Mouse (Mus musculus) spleen, postnatal 36 days (tissue): Measurements from ENCODE around the gene Rhbdl2.

Experiments used
- DNase-seq, 2 experiments: peaks; one replicate each; pipeline ENCODE4 v3.0.0; 2022; ENCODE audit warnings: low spot score in 2 of 2, mixed read lengths in 1 of 2

Rhbdl2 gene

DNA sequence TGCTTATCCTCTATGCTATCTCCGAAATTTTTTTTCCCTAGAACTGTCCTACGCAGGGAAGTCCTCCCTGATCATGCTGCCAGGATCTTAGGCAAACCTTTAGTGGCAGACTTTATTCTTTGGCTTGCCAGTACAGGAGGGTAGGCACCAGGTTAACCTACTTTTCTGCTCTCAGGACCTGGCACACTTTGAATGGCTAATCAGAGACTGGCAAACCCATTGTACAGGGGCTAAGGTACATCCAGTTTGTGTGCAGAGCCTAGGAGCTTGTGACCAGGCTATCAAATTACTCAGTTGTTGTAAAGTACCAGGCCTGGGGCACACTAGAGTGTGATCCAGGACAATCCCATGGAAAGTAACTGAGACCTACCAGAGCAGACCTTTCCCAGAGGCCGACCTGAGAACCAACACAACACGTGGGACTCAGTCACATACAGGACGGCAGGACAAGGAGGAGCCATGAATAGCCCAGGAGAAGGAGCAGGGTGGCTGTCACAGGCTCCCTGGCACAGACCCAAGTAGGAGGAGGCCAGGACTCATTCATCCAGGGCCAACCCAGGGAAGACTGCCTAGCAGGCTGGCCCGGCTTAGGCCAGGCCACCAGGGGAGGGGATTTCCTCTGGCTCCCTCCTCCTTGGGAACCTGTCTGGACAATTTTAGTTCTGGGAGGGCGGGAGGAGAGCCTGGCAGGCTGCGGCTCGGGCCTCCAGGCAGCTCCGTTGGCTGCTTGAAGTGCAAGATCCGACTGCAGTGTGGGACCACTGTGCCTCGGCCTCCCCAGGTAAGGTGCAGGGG is at the start of gene Rhbdl2:
Rhbdl2 (plus strand) TSS at position 684 of the 795 bp plus-strand sequence.
- DNase-seq: no peak

- DNase-seq: no peak
These were observed 49.0 kb upstream of the Rhbdl2 start for GRCm38 (mm10) chr4:123738708-123739107.

DNA sequence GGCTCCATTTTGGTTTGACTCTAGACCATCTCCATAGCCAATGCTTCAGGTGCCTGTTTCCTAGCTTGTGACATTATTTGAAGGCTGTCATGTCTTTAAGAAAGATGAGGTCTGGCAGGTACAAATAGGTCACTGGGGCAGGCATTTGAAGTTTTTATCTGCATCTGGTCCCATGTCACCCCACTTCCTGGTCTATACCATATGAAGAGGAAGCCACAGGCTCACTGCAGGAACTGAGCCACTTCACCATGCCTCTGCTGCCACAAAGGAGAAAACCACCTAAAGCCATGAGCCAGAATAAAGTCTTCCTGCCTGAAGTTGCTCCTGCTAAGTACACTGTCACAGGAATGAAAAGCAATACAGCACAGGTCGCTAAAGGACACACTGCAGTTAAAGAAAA is 44.8 kb upstream of the Rhbdl2 start:
- no peak for DNase-seq

- no peak for DNase-seq
These were observed 42.4 kb upstream of the Rhbdl2 start for GRCm38 (mm10) chr4:123745221-123745775.

DNA sequence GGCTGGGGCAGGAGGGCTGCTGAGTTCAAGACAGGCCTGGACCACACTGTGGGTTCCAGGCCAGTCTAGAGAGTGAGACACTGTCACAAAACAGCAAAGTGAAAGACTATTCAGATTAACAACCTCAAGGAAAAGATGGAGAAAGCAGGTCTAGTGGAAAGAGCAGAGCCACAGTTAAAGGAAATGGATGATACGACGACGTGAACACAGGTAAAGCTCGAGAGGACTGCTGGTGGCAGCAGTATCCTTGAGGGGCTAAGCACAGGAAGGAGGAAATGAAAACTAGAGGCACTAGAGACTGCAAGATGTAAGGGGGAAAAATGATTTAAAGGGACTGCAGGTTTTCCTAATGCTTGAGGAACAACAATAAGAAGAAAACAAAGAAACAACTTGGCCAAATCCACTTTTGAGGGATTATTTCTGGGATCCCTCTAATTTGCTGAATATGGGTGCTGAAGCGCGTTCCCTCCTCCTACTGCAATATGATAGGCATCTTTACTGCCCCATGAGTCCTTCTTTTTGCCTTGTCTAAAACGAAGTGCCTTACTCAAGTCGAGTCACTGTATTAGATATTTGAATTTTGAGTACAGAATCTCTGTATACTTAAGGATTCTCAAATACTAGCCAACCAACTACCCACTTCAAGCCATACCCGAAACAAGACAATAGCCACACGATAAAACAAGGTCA is 38.8 kb upstream of the Rhbdl2 start:
- DNase-seq: no peak

DNA sequence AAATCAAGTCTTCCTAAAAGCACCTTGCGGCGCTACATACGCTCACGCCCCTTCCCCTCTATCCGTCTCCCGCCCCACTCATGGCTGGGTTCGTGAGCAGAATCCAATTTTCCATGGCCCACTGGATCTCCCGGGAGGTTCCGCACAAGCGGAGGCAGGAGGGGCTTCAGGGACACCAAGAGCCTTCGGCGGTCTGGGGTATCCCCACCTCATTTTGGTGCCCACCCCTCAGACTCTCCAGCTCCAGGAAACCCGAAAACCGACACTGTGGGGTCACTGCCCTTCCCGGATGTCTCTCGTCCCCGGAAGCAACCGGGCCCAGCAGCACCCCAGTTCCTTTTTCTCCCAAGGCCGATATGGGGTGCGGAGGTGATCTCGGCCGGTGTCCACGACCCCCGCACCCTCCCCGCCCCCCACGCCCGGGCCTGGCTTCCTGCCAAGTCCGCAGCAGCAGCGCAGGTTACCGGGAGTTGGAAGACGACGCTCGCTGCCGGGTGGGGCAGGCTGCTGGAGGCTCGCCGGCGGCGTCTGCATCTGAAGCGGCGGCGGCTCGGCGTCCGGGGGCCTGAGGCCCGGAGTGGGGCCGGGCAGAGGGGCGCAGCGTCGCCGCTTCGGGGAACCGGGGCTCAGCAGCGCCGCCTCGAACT is 38.1 kb upstream of the Rhbdl2 start:
- peak in 1 of 2 experiments; percentile 26 for DNase-seq

DNA sequence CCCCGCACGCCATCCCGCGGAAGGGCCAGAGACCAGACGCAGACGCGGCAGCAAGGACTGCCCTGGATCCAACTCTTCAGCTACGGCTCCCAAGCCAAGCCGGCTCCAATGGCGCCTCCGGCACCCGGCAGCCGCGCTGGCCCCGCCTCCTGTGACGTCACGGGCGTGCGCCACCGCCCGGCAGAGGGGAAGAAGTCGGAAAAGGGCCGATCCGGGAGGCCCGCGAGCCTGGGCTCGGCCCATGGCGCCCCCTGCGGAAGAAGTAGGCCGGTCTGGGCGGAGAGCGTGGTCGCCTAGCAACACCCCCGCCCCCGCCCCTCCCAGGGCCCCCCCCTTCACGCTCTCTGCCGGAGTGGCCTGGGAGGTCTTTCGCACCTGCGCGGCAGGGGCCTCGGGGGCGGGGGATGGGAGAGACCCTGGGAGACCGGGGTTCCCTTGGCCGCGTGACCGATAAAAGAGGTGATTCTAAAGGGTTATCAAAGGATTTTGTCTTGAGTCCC is 37.5 kb upstream of the Rhbdl2 start, which contains the start of gene Akirin1:
Akirin1 (minus strand) TSS at position 194 of the 500 bp plus-strand sequence.
- DNase-seq: peak; percentile 96

- peak; percentile 32 to 33 for DNase-seq
These were observed 36.9 kb upstream of the Rhbdl2 start for GRCm38 (mm10) chr4:123750707-123751312.

DNA sequence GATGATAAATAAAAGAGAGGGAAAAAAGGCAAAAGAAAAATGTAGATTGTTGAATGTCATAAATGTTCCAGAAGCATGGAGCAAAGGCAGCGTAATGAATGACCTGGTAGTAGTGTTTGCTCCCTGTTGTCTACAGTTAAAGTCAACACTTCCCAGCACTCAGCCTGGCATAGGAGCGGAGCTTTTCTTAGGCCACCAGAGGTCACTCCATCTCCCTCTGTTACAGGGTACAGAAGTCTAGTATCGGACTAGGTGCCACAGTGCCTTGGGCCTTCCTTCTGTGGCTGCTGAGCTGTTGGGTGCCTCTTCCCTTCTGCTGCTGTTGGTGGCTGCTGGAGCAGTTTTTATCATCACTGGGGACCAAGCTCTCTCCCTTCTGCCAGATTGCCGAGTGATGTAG is 29.4 kb upstream of the Rhbdl2 start:
- DNase-seq: no peak

DNA sequence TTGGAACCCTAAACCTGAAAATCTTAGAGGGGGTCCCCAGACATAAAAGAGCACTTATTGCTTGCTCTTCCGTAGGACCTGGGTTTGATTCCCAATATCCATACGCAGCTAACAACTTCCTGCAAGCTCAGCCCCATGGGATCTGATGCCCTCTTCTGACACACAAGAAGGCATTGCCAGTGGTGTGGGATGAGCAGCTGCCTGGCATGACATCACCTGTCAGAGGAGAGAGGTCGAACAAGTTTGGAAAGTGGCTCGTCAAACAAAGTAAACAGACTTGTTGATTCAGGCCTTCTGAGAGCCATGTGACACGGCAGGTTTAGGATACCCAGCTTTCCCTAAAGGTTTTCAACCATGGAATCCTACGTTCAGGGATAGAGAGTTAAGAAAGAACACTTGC is 22.6 kb upstream of the Rhbdl2 start:
- no peak for DNase-seq

DNA sequence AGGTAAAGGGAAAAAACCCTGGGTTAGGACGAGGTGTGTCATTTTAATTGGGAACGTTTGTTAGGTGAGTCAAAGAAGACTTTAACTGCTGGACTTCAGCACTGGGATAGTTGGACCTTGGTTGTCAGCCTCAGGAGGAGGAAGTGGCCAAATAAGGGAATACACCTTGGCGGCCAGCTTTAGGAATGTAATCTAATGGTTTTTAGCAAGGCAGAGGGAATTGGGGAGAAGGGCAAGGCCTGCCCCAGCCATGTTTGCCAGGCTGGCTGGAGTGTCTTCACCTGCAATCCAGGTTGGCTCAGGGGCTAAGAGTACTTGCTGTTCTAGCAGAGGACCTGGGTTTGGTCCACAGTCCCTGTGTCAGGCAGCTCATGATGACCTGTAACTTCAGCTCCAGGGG is 19.9 kb upstream of the Rhbdl2 start:
- no peak for DNase-seq

GRCm38 (mm10) chr4:123768234-123768633 is 19.4 kb upstream of the Rhbdl2 start:
- DNase-seq: no peak

GRCm38 (mm10) chr4:123792666-123793065 is 5.0 kb downstream of the Rhbdl2 start:
- no peak for DNase-seq

GRCm38 (mm10) chr4:123793136-123793535 is 5.5 kb downstream of the Rhbdl2 start:
- DNase-seq: no peak

DNA sequence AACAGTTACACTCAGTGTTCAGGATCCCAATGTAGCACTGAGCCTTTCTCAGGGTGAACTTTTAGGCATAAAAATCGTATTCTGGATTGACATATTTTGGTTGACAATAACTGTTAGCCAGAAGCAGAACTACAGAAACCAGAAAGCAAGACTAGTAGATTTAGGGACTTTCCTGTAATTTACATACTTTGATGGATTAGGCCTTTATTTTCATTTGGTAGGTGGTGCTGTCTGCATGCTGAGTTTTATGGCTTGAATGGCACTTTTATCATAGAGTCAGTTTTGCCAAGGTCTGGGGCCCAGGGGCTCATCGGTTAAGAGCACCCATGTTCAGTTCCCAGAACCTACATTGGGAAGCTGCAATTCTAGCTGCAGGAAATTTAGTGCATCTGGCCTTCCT is 7.4 kb downstream of the Rhbdl2 start:
- DNase-seq: no peak

- DNase-seq: no peak
These were observed 9.7 kb downstream of the Rhbdl2 start for GRCm38 (mm10) chr4:123797403-123797802.

DNA sequence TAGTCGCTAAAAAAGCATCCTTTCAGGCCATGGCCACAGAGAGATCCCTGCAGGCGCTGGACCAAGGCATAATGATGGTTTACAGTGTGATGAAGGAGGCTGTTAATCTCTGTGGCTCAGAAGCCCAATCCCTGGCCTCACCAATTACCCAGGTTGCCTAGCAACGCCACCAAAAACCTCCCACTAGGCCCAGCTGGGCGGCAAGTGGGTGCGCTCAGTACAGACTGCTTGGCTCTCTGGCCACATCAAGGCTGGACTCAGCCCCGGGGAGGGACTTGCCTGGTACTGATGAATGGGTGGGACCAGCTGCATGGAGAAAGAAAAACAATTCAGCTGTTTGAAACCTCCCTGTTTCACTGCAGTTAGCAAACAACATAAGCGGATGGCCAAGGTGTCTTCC is 10.2 kb downstream of the Rhbdl2 start:
- no peak for DNase-seq

GRCm38 (mm10) chr4:123803642-123804041 is 16.0 kb downstream of the Rhbdl2 start:
- DNase-seq: no peak

GRCm38 (mm10) chr4:123808304-123808703 is 20.6 kb downstream of the Rhbdl2 start:
- no peak for DNase-seq

- no peak for DNase-seq
These were observed 23.0 kb downstream of the Rhbdl2 start for GRCm38 (mm10) chr4:123810475-123811295.

DNA sequence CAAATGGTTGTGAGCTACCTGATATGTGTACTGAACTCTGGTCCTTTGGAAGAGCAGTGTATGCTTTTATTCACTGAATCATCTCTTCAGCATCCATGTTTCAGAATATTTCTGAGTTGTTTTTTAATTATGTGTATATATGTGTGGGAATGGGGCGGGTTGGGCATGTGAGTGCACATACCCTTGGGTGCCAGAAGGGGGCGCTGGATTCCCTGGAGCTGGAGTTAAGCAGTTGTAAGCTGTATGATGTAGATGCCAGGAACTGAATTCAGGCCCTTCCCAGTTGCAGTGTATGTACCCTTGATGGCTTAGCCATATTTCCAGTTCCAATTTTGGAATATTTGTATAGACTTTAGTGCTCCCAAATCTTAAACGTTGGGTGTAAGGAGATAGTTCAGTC is 24.9 kb downstream of the Rhbdl2 start:
- DNase-seq: no peak
